Mouse (Mus musculus) bone marrow macrophage, adult 2 months (primary cell): Measurements from ENCODE around the gene Gal3st2b. TPM values are rescaled to one million over a fixed set of nuclear protein-coding genes. Genes with fewer than 3 reads are reported as not detected.
"Not testable (repeated sequence)": the region's sequence is repeated elsewhere in the genome, so short reads cannot be mapped to it uniquely, and the experiment has no call there.

Experiments
- H3K27ac ChIP-seq: 2 replicates; pipeline ENCODE4 v1.5.1; 2012; ENCODE audit warnings: low read depth, low read length; ENCODE audit not compliant: insufficient read depth
- H3K4me1 ChIP-seq: 2 replicates; pipeline ENCODE4 v1.6.1; 2012; ENCODE audit warnings: low read length; ENCODE audit not compliant: control insufficient read depth, insufficient read depth
- H3K4me3 ChIP-seq: 2 replicates; pipeline ENCODE4 v1.5.1; 2012; ENCODE audit warnings: mild to moderate bottlenecking, low read length, moderate library complexity; ENCODE audit not compliant: insufficient read depth
- polyA plus RNA-seq: library from polyadenylated mRNA; stranded (reverse); fragments of >200 nt; gene quantifications from 2 replicates; pipeline ENCODE4 v1.2.4, GENCODE M21; 2012; ENCODE audit not compliant: missing spikeins, insufficient read depth, insufficient read length

The Gal3st2b gene
- not detected in 2 replicates for polyA plus RNA-seq

DNA sequence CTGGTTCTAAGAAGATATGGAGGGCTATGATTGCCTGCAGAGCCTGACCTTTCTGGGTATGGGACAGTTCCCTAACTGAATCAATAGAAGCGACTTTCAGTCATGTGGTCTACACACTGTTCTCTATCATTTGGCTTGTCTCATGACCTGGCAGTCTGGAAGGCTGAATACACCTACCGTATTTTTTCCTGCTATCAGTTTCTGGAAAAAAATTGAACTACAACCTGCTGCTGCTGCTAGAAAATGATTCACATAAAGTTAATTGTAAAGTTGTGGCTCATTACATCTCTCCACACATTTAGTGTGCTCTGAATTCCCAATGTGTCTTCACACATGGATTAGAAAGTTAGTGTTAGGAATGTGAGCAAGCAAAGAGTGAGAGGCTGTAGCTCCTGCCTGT, at the start of gene Gal3st2b:
TSS of gene Gal3st2b (plus strand) at position 301 of the 400 bp plus-strand sequence.
- not testable (repeated sequence) for H3K4me3 ChIP-seq, H3K4me1 ChIP-seq

DNA sequence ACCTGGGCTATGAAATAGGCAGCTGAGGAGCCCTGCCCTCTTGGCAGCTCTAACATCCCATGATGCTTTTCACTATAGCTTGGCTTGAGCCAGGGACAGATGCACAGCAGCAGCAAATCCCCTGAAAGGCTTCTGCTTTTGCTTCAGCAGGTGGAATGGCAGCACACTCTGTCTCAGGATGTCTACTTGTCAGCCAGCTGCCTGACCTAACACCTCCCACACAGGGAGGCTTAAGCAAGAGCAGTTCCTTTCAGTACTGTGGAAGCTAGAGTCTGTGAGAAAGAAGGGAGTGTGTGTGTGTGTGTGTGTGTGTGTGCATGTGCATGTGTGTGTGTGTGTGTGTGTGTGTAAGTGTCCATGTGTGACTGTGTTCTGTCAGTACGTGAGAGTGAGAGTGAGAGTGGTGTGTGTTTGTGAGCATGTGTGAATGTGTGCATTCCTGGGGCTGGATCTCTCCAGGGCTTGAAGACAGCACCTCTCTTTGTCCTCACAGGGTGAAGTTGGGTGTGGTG, 46.5 kb upstream of the Gal3st2b start:
- not testable (repeated sequence) for H3K4me1 ChIP-seq, H3K4me3 ChIP-seq, H3K27ac ChIP-seq

More for the DNA sequence above, at the start of gene Gal3st2b:
- not testable (repeated sequence) for H3K27ac ChIP-seq

DNA sequence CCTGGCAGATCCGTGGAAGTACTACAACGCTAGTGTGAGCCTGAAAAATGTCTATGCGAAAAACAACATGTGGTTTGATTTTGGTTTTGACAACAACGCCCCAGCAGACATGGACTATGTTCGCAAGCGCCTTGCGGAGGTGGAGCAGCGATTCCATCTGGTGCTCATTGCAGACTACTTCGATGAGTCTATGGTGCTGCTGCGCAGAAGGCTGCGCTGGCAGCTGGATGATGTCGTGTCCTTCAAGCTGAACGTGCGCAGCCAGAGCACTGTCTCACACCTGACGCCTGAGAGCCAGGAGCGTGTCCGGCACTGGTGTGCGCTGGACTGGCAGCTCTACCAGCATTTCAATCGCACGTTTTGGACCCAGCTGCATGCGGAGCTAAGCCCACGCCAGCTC, 43.7 kb upstream of the Gal3st2b start:
- not testable (repeated sequence) for H3K27ac ChIP-seq, H3K4me1 ChIP-seq, H3K4me3 ChIP-seq

DNA sequence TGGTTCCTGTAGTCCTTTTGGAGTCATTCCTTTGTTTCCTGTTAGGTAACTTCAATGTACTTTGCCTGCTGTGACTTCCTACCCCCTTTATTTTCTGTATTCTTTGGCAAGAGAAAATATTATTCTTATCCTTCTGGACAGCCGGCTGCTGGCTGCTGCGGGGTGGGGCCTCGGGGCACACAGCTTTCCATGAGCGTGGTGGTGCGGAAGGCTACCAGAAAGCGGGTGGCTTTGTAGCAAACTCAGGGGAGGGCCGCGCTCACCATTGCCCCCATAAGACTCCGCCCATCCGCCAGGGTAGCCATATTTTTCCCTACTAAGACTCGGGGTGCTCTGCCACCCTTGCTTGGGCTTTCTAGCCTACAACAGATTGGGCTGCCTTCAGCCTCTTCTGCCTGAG, 36.3 kb upstream of the Gal3st2b start:
- H3K27ac ChIP-seq, H3K4me3 ChIP-seq, H3K4me1 ChIP-seq: not testable (repeated sequence)

DNA sequence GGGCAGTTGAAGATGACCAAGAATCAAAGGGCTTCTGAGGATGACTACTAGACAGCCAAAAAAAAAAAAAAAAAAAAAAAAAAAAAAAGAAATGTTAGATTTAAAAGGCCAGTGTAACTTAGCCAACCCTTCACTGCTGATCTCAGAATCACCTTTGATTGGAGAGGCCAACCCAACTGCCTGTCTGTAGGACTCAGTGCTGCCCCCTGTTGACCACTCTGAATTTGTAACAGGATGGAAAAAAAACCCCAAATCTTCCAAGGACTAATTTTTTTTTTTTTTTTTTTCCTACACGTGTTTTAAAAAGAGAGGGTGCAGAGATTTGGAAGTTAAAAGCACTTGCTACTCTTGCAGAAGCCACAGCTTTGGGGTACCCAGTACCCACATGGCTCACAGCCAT, 27.2 kb upstream of the Gal3st2b start:
- H3K4me1 ChIP-seq, H3K4me3 ChIP-seq, H3K27ac ChIP-seq: not testable (repeated sequence)

DNA sequence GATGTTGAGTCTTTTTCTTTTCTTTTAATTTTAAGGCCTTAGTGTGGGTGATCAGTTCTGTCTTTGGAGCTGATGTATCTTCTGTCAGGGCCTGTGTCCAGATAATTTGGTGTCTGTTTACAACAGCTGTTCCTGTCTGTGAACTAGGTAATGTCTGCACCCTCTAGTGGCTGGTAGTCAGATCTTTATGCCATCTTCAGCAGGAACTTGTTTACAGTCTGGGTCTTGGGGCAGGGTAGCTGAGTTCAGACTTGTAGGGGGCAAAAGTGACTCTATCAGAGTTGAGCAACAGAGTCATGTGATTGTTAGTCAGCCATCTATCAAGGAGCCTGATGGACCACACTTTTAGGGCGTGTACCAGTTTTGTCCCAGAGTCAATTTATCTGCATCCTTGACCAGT, 20.7 kb upstream of the Gal3st2b start:
- H3K4me3 ChIP-seq, H3K27ac ChIP-seq, H3K4me1 ChIP-seq: not testable (repeated sequence)

DNA sequence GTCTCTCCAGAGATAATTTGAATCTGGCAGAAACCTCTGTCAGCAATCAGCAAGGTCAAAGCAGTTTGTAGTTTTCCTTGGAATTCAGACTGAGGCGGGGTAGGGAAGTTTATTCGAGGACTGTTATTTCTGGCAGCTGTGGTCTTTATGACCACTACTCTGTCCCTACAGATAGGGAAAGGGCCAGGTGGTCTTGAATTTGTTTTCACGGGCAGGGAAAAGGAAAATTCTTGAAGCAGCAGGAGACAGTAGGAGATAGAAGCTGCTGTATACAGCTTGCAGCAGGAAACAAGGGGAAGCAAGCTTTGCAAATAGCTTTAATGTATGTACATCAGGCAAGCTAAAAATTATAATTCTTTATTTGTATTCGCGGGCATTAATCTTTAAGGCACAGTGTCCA, 16.8 kb upstream of the Gal3st2b start:
- not testable (repeated sequence) for H3K4me3 ChIP-seq, H3K27ac ChIP-seq, H3K4me1 ChIP-seq

DNA sequence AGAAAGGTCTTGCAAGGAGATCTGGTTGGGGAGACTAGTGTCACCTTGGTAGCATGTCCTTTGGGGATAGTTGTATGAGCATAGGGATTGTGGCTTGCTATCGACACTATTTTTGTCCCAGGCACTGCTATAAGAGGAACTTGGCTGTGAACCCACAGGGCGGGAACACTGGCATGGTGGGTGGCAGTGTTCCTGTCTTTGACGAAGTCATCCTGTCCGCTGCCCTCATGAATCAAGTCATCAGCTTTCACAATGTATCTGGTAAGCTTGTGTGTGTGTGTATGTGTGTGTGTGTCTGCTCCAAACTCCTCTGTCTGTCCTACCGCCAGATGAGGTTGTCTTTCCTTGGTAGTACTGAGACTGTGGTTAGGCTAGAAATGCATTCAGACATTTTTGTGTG, 11.4 kb upstream of the Gal3st2b start:
- not testable (repeated sequence) for H3K4me3 ChIP-seq, H3K4me1 ChIP-seq, H3K27ac ChIP-seq

DNA sequence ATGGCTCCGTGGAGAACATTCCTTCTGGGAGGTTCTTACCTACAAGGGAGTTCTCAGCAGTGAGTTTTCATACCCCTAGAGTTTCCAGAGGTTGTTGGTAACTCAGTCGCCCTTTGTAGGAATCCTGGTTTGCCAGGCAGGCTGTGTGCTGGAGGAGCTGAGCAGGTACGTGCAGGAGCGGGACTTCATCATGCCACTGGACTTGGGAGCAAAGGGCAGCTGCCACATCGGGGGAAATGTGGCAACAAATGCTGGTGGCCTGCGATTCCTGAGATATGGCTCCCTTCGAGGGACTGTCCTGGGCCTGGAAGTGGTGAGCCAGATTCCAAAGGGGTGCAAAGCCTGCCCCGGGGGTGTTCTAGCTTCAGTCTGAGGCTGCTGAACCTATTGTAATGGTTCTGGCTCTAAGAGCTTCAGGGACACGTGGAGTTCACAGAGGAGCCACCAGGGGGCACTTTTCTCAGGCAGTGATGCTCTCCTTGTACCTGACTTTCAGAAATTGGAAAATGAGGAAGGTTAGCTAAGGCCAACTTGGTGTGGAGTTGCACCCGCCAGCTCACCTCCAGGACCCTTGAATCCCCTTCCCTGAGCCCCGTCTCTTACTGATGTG, 9.0 kb upstream of the Gal3st2b start:
- H3K4me1 ChIP-seq, H3K4me3 ChIP-seq, H3K27ac ChIP-seq: not testable (repeated sequence)

DNA sequence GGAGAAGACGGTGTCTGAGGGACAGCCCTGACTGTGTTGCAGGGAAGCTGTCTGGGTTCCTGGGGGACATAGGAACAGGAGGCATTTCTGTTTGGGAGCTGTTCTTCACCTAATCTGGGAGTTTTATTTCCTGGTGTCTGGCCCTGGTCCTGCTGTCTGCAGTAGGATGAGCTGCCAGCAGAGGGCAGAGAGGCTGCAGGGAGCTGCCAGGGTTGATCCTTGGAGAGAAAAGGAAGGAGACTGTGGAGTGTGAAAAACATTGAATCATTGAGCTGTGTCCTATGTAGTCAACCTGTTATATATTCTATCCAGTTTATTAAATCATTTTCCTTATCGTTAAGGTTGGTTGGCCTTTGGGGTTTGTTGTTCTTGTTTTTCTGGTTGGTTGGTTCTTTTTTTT, 6.2 kb upstream of the Gal3st2b start:
- H3K4me1 ChIP-seq, H3K27ac ChIP-seq, H3K4me3 ChIP-seq: not testable (repeated sequence)

DNA sequence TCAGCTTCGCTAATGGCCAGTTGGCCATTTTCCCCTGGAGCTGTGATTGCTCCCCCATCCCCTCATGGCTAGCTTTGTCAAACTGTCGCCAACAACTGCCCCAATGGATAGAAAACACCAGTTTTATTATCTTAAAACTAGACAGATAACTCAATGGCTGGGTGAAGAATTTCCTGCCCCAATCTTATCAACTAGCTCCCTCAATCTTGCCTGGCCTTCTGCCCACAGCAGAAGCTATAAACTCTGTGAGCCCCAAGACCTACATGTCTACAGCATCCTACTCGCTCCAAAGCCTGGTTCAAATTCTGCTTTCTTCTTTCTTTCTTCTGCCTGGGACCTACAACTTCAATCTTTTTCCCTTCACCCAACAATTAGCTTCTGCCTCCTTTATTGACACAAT, 951 bp upstream of the Gal3st2b start:
- H3K4me3 ChIP-seq, H3K27ac ChIP-seq, H3K4me1 ChIP-seq: not testable (repeated sequence)

DNA sequence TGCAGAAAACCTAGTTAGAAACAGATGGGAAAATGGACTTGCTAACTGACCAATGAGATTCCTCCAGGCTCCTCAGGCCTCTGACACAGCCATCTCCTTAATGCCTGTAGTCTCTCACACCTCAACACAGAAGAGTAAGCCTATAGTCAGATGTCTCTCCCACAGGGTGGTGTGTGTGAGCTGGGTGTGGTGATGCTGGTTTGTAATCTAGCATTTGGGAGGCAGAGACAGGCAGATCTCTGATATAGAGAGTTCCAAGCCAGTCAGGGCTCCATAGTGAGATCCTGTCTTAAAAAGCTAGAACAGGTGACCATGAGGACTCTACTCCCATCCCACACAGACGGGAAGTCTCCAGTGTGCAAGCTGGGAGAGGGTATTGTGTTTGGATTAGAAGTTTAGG, 664 bp downstream of the Gal3st2b start:
- H3K4me1 ChIP-seq, H3K27ac ChIP-seq, H3K4me3 ChIP-seq: not testable (repeated sequence)

DNA sequence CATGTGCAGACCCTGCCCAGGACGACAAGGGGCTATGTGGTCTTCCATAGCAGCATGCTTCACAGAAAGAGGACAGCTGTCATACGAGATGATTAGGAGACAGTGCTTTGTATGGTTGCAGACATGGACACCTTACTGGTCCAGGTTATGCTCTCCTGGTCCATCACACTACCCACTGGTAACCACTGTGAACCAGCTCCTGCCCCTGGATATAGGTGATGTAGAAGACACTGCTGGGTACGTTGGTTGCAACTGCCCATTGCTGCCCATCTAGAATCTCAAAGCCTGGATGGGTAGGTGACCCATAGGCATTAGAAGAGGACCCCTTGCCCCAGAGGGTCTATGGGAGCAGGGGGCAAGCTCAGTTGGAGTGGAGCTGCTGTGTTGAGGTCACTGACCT, 1.2 kb downstream of the Gal3st2b start:
- H3K4me1 ChIP-seq, H3K27ac ChIP-seq, H3K4me3 ChIP-seq: not testable (repeated sequence)

DNA sequence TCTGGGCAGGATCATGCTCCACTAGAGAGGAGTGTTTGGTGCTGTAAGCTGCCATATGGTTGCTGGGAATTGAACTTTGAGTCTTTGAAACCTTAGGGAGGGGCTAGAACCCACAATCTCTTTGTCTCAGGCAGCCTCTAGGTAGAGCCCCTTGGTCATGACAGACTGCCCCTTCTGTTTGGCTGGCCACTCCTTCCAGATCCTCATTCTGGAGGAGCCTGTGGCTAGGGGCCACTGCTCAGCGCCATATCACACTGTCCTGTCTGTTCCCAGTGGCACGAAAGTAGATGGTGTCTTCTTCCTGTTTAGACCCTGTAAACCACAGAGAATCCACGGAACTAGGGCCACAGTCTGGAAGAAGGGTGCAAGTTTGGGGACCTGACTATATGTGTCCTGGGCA, 4.5 kb downstream of the Gal3st2b start:
- not testable (repeated sequence) for H3K4me1 ChIP-seq, H3K4me3 ChIP-seq

DNA sequence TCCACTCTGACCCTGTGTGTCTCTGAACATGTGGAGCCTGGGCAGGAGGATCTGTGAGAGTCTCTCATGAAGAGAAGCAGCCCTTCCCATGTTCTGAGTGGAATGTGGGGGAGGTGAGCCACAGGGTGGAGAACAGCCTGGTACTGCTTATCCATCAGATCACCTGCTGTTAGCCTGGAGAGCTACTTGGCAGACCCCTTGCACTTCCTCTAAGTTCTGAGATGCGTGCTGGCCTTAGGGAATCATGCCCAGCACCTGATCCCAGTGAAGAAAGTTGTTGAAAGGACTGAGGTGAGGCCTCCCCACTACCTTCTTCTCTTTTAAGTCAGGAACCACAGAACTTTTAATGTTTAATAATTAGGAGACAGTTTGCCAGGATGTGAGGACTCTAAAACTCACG, 5.0 kb downstream of the Gal3st2b start:
- H3K27ac ChIP-seq, H3K4me1 ChIP-seq, H3K4me3 ChIP-seq: not testable (repeated sequence)

More for the DNA sequence above, 4.5 kb downstream of the Gal3st2b start:
- not testable (repeated sequence) for H3K27ac ChIP-seq

DNA sequence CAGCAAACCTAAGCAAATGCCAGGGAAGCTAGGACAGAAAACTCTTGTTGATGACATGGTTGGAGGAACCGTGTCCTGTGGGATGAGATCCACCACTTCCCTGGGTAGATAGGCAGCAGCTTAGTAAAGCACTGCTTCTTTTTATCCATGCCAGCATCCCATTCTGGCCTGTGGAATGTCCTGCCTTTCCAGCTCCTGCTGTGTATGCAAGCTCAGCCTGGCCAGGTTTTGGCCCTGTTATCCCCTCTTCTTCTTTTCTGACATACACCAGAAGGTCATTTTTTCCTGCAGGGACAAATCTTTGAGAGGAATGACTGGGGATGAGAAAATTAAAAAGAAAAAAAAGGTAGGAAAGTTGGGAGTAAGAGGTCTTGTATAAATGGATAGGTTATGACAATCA, 17.3 kb downstream of the Gal3st2b start:
- H3K27ac ChIP-seq, H3K4me3 ChIP-seq, H3K4me1 ChIP-seq: not testable (repeated sequence)

DNA sequence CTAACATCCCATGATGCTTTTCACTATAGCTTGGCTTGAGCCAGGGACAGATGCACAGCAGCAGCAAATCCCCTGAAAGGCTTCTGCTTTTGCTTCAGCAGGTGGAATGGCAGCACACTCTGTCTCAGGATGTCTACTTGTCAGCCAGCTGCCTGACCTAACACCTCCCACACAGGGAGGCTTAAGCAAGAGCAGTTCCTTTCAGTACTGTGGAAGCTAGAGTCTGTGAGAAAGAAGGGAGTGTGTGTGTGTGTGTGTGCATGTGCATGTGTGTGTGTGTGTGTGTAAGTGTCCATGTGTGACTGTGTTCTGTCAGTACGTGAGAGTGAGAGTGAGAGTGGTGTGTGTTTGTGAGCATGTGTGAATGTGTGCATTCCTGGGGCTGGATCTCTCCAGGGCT, 19.7 kb downstream of the Gal3st2b start:
- not testable (repeated sequence) for H3K27ac ChIP-seq, H3K4me1 ChIP-seq, H3K4me3 ChIP-seq
